Mouse (Mus musculus) cortical plate, adult 2 months (tissue): ENCODE data around the gene Wee2. TPM values are rescaled to one million over a fixed set of nuclear protein-coding genes. Genes with fewer than 3 reads are reported as not detected.

Experiments used
- H3K27ac ChIP-seq: fragments of 200-500 bp; 2 replicates; pipeline ENCODE4 v1.5.1; 2012; ENCODE audit warnings: low read length, control low read depth, inconsistent platforms; ENCODE audit not compliant: insufficient read depth
- H3K4me1 ChIP-seq: fragments of 200-500 bp; 2 replicates; pipeline ENCODE4 v1.6.1; 2011; ENCODE audit warnings: low read length; ENCODE audit not compliant: control insufficient read depth, insufficient read depth
- H3K4me3 ChIP-seq: fragments of 200-500 bp; 2 replicates; pipeline ENCODE4 v1.5.1; 2011; ENCODE audit warnings: mild to moderate bottlenecking, low read length, control low read depth; ENCODE audit not compliant: insufficient read depth
- CTCF ChIP-seq: fragments of 200-500 bp; IDR thresholded peaks from 2 replicates; pipeline ENCODE4 v1.5.1; 2011; ENCODE audit warnings: mild to moderate bottlenecking, control low read depth, low read length; ENCODE audit not compliant: insufficient read depth; ENCODE audit errors: extremely low read depth
- POLR2A ChIP-seq: fragments of 200-500 bp; IDR thresholded peaks from 2 replicates; pipeline ENCODE4 v1.6.1; 2011; ENCODE audit warnings: mild to moderate bottlenecking, low read length, control low read depth; ENCODE audit not compliant: insufficient read depth; ENCODE audit errors: extremely low read depth
- polyA plus RNA-seq: library from polyadenylated mRNA; depleted of rRNA; stranded (reverse); fragments of >200 nt; gene quantifications from 2 replicates; pipeline ENCODE4 v1.2.3, GENCODE M21; 2012

Gene Wee2
- polyA plus RNA-seq, 1 experiment, result 0.17 TPM

DNA sequence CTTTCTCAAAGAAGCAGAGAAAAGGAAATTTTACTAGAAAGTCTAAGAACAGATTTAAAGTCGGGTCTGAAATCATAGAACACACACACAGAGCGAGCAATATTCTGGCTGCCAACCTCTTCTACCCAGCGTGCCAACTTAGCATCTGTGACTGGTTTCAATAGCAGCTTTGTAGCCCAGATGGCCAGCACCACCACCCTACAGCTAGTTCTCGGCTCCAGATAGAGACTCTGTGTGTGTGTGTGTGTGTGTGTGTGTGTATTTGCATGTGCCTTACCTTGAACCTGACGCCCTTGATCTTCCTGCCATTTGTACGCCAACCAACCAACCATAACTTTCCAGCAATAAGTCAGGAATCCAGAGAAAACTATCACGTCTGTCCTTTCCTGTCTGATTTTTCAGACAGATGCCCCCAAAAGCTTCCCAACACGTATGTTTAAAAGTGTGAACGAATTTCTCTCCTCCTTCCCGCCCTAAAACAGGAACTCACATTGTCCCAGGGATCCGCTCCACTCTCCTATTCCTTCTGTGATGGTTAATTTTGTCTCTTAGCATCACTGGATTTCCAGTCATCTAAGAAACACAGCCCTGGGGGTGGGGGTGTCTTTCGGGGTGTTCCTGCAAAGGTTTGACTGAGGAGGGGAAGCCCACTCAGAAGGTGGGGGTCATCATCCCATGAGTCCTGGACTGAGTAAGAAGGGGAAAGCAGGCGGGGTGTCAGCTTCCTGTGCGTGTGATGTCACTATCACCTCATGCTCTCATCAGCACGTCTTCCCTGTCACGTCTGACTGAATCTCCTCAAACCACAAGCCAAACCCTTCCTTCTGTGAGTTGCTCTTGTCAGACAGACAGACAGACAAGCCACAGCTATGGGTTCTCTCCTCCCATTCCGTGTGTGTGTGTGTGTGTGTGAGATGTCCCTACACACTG, 6.3 kb upstream of the Wee2 start:
- TF ChIP-seq CTCF (no peak), POLR2A (no peak)
- no peak overlapping the region for H3K4me3 ChIP-seq
- H3K4me1 ChIP-seq, result peaks cover 17% of the 10 kb centered on the region
- peak overlapping the region; percentile 67 for H3K27ac ChIP-seq

DNA sequence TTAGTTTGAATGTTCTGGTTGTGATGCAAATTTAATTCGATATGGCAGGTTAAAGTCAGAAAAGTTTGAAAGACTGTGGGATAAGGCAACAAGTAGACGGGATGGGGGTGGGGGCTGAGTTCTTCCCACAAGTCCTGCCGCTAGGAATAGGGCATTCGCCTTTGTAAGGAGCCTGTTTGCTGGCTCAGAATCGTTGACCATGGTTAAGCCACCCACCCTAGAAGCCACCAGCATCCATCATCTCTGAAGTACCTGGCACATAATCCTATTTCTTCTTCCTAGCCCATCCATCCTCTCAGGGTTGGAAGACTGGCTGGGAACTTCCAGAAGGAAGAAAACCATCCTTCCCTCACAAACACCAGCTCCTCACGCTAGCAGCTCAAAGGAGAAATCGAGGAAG, 4.2 kb upstream of the Wee2 start:
- TF ChIP-seq CTCF (no peak), POLR2A (no peak)
- H3K4me1 ChIP-seq, result peaks cover 14% of the 10 kb centered on the region

DNA sequence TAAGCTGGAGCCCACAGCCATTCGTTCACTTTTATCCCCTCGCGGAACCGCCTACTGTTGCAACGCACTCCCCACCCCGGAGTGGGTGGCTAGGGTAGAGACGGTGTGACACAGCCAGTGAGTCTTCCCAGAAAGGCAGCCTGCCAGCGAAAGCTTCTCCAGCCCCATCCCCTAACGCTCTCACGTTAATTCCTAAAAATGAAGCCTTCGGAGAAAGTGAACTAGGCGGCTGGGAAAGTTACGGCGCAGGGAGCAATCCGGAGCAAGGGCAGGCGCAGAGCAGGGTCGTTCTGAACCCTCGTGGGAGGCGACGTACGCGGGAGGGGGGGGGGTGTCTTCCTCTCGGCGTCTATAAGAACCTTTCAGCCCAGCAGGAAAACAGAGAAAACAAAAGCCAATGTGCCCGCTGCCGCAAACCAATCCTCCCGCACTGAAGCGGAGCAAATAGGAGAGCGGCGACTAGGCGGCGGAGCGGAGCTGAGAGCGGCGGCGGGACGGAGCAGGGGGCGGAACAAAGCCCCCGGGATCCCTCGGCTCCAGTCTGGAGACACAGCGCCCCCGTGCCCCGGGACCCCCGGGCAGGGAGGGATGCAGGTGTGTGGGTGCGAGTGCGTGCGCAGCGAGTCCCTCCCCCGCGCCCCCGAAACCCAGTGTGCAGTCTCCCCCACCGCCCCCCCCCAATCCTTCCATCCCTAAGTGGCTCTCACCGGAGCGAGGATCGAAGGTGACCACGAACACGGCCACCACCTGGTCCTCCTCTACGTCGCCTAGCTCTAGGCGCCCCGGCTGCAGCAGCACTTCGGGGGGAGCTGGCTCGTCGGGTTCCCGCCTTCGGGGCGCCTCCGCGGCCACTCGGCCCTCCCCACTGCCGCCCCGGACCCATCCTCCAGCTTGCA, 3.5 kb upstream of the Wee2 start:
- peak; percentile 46; the same call in 1 of the 2 replicates for TF ChIP-seq POLR2A
- no peak for TF ChIP-seq CTCF
- peak overlapping the region; percentile 88 for H3K27ac ChIP-seq
- H3K4me1 ChIP-seq, result peaks cover 14% of the 10 kb centered on the region
- peak overlapping the region; percentile 82 for H3K4me3 ChIP-seq

More for the DNA sequence above, 4.2 kb upstream of the Wee2 start:
- peak overlapping the region; percentile 82 for H3K4me3 ChIP-seq
- 0 out of 2 replicates have a peak overlapping the region, but pooled peaks have one; percentile 17 for H3K27ac ChIP-seq

DNA sequence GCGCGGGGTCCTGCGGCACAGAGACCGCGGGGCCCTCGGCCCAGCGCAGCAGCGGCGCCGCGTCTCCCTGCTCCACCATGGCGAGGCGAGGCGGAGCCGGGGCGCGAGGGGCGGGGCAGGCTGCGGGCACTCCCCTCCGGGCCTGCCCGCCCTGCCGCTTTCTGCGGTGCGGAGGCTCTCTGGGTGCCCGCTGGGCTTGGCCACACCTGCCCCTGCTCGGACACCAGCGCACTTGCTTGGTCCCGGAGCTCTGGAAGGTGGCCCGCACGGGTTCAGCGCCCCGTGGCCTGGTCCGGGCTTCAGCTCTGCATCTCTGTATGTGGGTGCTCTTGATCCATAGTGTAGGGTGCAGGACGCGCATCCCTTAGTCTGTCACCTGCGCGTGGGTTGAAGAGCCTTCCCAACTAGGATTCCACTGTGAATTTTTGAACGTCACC, 2.8 kb upstream of the Wee2 start, which contains the start of gene E330009J07Rik:
TSS of gene E330009J07Rik (minus strand) at position 89 of the 437 bp plus-strand sequence.
- H3K4me3 ChIP-seq, result peak within 1 kb of the TSS; percentile 82
- no peak for TF ChIP-seq CTCF
- no peak for TF ChIP-seq POLR2A
- peak within 1 kb of the TSS; percentile 88 for H3K27ac ChIP-seq
- peaks cover 13% of the 10 kb centered on the region for H3K4me1 ChIP-seq

DNA sequence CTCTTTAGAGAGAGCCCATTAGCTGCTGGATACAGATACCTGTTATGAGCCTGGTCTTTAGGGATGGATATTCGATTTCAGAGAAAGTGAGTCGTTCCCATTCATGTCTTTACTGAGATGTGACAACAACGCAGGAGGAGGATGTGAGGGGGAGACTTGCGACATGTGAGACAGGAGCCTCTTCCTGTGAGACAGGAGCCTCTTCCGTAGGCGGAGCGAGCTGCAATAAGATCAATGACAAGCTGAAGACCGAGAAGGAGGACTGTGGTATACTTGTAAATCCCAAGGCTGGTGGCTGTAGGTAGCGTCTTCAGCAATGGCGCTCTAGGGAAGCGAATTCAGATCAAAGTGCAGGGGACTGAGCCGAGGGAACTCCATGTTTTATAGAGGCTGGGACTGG, 843 bp downstream of the Wee2 start:
- TF ChIP-seq POLR2A, result no peak
- no peak for TF ChIP-seq CTCF
- Histone ChIP-seq H3K27ac (no peak overlapping the region), H3K4me1 (no peaks in the 10 kb centered on the region), H3K4me3 (no peak overlapping the region)

DNA sequence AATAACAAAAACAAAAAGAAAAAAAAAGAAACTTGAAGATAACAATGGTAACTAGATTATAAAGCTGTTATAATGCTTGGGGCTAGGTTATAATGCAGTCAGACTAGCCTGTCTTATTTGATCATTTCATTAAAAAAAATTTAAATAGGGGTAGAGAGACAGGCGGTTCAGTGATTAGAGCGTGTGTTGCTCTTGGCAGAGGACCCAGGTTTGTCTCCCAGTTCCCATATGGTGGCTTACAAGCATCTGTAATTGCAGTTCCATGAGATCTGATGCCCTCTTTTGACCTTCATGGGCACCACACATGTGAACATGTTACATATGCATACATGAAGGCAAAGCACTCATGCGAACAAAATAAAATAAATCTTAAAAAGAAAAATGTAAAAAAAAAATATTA, 2.4 kb downstream of the Wee2 start:
- TF ChIP-seq POLR2A (no peak), CTCF (no peak)
- Histone ChIP-seq H3K4me3 (no peak overlapping the region), H3K4me1 (no peaks in the 10 kb centered on the region), H3K27ac (no peak overlapping the region)

DNA sequence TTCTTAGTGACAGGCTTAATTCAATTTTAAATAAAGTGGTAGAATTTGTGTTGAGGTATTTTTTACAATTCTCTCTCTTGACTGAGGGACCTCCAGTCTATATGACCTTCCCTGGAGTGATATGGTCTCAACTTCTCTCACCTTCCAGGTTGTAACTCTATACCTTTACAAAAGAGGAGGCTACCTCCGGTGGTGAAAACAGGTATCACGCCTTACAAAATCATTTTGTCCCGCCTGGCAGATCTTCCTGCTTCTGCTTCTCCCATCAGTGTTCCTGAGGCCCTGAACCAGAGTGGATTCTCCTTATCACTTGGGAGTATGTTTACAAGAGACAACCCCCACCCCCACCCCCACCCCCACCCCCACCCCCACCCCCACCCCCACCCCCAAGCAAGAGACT, 2.9 kb downstream of the Wee2 start:
- TF ChIP-seq POLR2A, result no peak
- no peak for TF ChIP-seq CTCF
- Histone ChIP-seq H3K27ac (no peak overlapping the region), H3K4me3 (no peak overlapping the region), H3K4me1 (no peaks in the 10 kb centered on the region)

DNA sequence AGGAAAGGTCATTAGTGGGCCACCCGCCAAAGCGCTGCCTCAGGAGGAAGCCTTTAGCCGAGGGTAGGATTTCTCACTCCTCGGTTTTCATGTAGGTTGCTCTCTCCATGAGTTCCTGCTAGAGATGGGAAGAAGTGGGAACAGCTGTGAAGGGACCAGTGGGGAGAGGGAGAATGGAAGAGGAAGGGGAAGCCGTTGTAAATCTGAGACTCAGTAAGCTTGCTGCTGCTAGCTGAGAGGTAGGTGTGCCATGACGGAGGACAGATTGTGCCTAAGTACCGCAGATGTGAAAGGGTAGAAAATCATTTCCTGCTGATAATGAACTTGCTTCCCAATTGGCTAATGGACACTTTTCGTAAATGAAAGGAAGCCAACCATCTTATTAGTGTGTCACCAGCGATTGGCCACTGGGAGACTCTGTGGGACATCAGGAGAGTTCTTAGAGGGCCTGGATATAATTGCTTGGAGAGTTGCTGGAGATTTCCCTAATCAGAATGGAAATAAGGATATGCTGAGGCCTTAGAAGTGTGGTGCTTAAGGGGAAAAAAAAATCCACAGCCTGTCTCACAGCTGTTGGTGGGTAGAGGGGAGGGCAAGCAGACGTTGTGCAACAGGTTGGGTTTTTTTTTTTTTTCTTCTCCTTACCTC, 4.5 kb downstream of the Wee2 start:
- H3K4me1 ChIP-seq, result no peaks in the 10 kb centered on the region
- no peak for TF ChIP-seq POLR2A
- no peak for TF ChIP-seq CTCF
- no peak overlapping the region for H3K4me3 ChIP-seq
- H3K27ac ChIP-seq, result no peak overlapping the region

DNA sequence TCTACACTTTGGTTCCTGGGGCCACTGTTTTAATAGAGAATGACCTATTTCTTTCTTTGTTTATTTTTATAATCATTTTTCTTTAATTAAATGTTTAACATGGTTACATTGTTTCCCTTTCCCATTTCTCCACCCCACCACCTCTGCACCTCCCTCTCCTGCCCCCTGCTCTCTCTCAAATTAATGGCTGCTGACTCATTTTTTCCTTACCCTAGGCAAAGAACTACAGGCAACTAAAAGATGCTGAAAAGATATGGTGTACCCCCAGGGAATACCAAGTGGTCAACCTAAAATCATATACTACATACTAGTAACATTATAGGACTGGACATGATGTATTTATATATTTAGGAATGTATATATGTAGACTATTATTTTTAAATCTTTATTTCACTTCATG, 9.7 kb downstream of the Wee2 start:
- H3K4me1 ChIP-seq, result no peaks in the 10 kb centered on the region
- no peak for TF ChIP-seq POLR2A
- TF ChIP-seq CTCF, result no peak
- H3K4me3 ChIP-seq, result no peak overlapping the region
- no peak overlapping the region for H3K27ac ChIP-seq

DNA sequence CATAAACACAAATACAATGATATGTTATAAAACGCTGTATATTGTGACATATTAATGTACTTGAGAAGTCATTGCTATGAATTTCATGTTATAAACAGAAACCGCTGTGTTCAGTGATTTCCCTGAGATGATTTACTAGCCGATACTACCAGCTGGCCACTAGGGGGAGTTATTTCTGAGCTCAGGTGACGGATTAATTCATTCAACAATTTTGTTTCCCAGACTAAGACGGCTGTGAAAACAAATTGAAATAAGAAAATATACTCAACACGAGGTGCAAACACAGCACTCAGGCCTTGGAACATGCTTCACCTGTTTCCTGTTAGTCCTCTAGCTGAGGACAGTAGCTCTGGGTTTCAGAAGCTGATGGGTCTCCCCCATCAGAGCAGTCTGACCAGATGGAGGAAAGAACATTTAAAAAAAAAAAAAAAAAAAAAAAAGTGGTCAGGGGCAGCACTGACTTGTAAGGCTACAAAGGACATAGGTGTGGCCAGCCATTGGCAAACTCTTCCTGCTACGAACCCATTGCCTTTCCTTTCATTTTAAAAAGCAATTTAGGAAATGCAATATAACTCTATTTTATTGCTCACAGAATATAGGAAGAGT, 15.7 kb downstream of the Wee2 start:
- no peak overlapping the region for H3K4me3 ChIP-seq
- no peaks in the 10 kb centered on the region for H3K4me1 ChIP-seq
- TF ChIP-seq POLR2A, result no peak
- no peak for TF ChIP-seq CTCF
- H3K27ac ChIP-seq, result no peak overlapping the region
